Mouse (Mus musculus): Measurements from ENCODE around the gene E2f6.

The E2f6 gene

GRCm38 (mm10) chr12:16847204-16847792 is 36.5 kb downstream of the E2f6 start:
- DNase-seq (ENCODE audit: low spot score in 2 of 2): peak; percentile 49 to 55

GRCm38 (mm10) chr12:16848501-16848900 is 37.7 kb downstream of the E2f6 start:
- no peak for DNase-seq (ENCODE audit: low spot score in 2 of 2)

- DNase-seq (ENCODE audit: low spot score in 2 of 2): no peak
These were observed 39.1 kb downstream of the E2f6 start for GRCm38 (mm10) chr12:16849821-16850220.

- DNase-seq (ENCODE audit: low spot score in 2 of 2): peak; percentile 74 to 82
These were observed 39.9 kb downstream of the E2f6 start for GRCm38 (mm10) chr12:16850431-16851375.

GRCm38 (mm10) chr12:16853431-16854165 is 42.8 kb downstream of the E2f6 start:
- peak; percentile 72 to 84 for DNase-seq (ENCODE audit: low spot score in 2 of 2)

- DNase-seq (ENCODE audit: low spot score in 2 of 2): no peak
These were observed 45.0 kb downstream of the E2f6 start for GRCm38 (mm10) chr12:16855632-16856305.

GRCm38 (mm10) chr12:16856306-16856679 is 45.5 kb downstream of the E2f6 start:
- DNase-seq (ENCODE audit: low spot score in 2 of 2): no peak

GRCm38 (mm10) chr12:16858081-16858480 is 47.3 kb downstream of the E2f6 start:
- DNase-seq (ENCODE audit: low spot score in 2 of 2): no peak

- no peak for DNase-seq (ENCODE audit: low spot score in 2 of 2)
These were observed 49.0 kb downstream of the E2f6 start for GRCm38 (mm10) chr12:16859781-16860180.

GRCm38 (mm10) chr12:16860533-16860932 is 49.8 kb downstream of the E2f6 start:
- DNase-seq (ENCODE audit: low spot score in 2 of 2): no peak

GRCm38 (mm10) chr12:16860961-16861360 is 50.2 kb downstream of the E2f6 start:
- no peak for DNase-seq (ENCODE audit: low spot score in 2 of 2)

- no peak for DNase-seq (ENCODE audit: low spot score in 2 of 2)
These were observed 53.7 kb downstream of the E2f6 start for GRCm38 (mm10) chr12:16864477-16864876.

- DNase-seq (ENCODE audit: low spot score in 2 of 2): no peak
These were observed 55.1 kb downstream of the E2f6 start for GRCm38 (mm10) chr12:16865871-16866270.

GRCm38 (mm10) chr12:16866460-16866859 is 55.7 kb downstream of the E2f6 start:
- DNase-seq (ENCODE audit: low spot score in 2 of 2): no peak

GRCm38 (mm10) chr12:16867306-16867705 is 56.5 kb downstream of the E2f6 start:
- no peak for DNase-seq (ENCODE audit: low spot score in 2 of 2)

GRCm38 (mm10) chr12:16868618-16869017 is 57.9 kb downstream of the E2f6 start:
- DNase-seq (ENCODE audit: low spot score in 2 of 2): no peak

GRCm38 (mm10) chr12:16869091-16869778 is 58.5 kb downstream of the E2f6 start:
- peak; percentile 40 to 59 for DNase-seq (ENCODE audit: low spot score in 2 of 2)

GRCm38 (mm10) chr12:16869870-16870404 is 59.2 kb downstream of the E2f6 start:
- DNase-seq (ENCODE audit: low spot score in 2 of 2): no peak

GRCm38 (mm10) chr12:16870405-16871068 is 59.8 kb downstream of the E2f6 start:
- peak; percentile 75 to 82 for DNase-seq (ENCODE audit: low spot score in 2 of 2)

- DNase-seq (ENCODE audit: low spot score in 2 of 2): no peak
These were observed 61.2 kb downstream of the E2f6 start for GRCm38 (mm10) chr12:16872006-16872405.
